Mouse (Mus musculus) small intestine, adult 2 months (tissue): ENCODE measurements around the gene Gbp6. TPM values are rescaled to one million over a fixed set of nuclear protein-coding genes. Genes with fewer than 3 reads are reported as not detected.
"Not testable (repeated sequence)": the region's sequence is repeated elsewhere in the genome, so short reads cannot be mapped to it uniquely, and the experiment has no call there.

Experiments used
- H3K27ac ChIP-seq: fragments of 200-500 bp; 2 replicates; pipeline ENCODE4 v1.5.1; 2012; ENCODE audit warnings: low read depth, low read length, control low read depth, inconsistent platforms; ENCODE audit not compliant: insufficient read depth
- H3K27me3 ChIP-seq: fragments of 200-500 bp; 2 replicates; pipeline ENCODE4 v1.6.1; 2012; ENCODE audit warnings: mild to moderate bottlenecking, moderate library complexity, low read length, inconsistent platforms; ENCODE audit not compliant: control insufficient read depth, insufficient read depth
- H3K36me3 ChIP-seq: fragments of 200-500 bp; 2 replicates; pipeline ENCODE4 v1.6.1; 2012; ENCODE audit warnings: mild to moderate bottlenecking, low read length, control low read depth, inconsistent platforms; ENCODE audit not compliant: control insufficient read depth, insufficient read depth
- H3K4me1 ChIP-seq: fragments of 200-500 bp; 2 replicates; pipeline ENCODE4 v1.6.1; 2012; ENCODE audit warnings: low read length, inconsistent platforms, mixed read lengths; ENCODE audit not compliant: control insufficient read depth, insufficient read depth, insufficient read length
- H3K4me3 ChIP-seq: fragments of 200-500 bp; 2 replicates; pipeline ENCODE4 v1.5.1; 2012; ENCODE audit warnings: low read depth, mild to moderate bottlenecking, control low read depth, inconsistent platforms, low read length, moderate library complexity
- WGBS: fragments of 180-500 bp; shearing (Covaris S2); methylation state at CpG from one replicate; pipeline ENCODE4 v1.1.7; 2018; 5-methylcytosine and 5-hydroxymethylcytosine counted together
- polyA plus RNA-seq: library from polyadenylated mRNA; depleted of rRNA; stranded (reverse); fragments of >200 nt; gene quantifications from 2 replicates; pipeline ENCODE4 v1.2.3, GENCODE M21; 2012; rRNA removed

The Gbp6 gene
- polyA plus RNA-seq, 1 experiment, result 3.2 TPM

DNA sequence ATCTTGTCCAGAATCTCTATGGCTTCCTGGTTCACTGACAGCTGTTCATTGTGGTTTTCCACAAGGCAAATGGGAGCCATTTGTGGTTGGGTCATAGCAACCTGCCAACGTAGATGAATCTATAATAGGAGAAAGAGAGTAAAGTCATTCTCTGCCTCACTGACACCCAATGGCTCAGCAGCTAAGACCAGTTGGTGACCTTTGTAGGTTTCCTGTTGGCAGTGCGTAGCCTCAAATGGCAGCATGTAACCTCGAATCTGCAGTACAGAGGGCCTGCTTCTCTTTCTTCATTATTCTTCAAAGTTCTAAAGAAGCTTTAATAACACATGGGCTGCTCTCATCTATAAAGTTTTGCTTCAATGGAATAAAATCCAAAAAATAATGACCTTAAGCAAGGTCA lies 57.5 kb downstream of the Gbp6 start:
- H3K36me3 ChIP-seq, result not testable (repeated sequence)
- 68% methylated on average over 3 of the region's 3 CpGs for WGBS

More for the DNA sequence above, 57.5 kb downstream of the Gbp6 start:
- not testable (repeated sequence) for H3K4me3 ChIP-seq, H3K27ac ChIP-seq, H3K27me3 ChIP-seq, H3K4me1 ChIP-seq

Other genes starting within 250 kb of the Gbp6 start
- gene Gbp9, start 154.2 kb downstream of the Gbp6 start, polyA plus RNA-seq, result 0.66 and 1.3 TPM in 2 replicates
- 1.3 and 2.7 TPM in 2 replicates for gene Gbp8, start 154.2 kb downstream of the Gbp6 start, polyA plus RNA-seq
- gene Gbp4, start 154.1 kb downstream of the Gbp6 start, polyA plus RNA-seq, result 3.3 and 4.9 TPM in 2 replicates
- gene Gbp10, start 54.2 kb downstream of the Gbp6 start, polyA plus RNA-seq, result 0.04 and 0.08 TPM in 2 replicates
- 0.30 and 1.1 TPM in 2 replicates for gene Gm43302, start within 50 bp of the Gbp6 start, polyA plus RNA-seq
- gene Lrrc8b, start 122.1 kb upstream of the Gbp6 start, polyA plus RNA-seq, result 8.3 and 19.6 TPM in 2 replicates
- 5.1 and 7.6 TPM in 2 replicates for gene Lrrc8c, start 225.7 kb upstream of the Gbp6 start, polyA plus RNA-seq